Mouse (Mus musculus): ENCODE data around the gene Fbxo40.

Gene Fbxo40

DNA sequence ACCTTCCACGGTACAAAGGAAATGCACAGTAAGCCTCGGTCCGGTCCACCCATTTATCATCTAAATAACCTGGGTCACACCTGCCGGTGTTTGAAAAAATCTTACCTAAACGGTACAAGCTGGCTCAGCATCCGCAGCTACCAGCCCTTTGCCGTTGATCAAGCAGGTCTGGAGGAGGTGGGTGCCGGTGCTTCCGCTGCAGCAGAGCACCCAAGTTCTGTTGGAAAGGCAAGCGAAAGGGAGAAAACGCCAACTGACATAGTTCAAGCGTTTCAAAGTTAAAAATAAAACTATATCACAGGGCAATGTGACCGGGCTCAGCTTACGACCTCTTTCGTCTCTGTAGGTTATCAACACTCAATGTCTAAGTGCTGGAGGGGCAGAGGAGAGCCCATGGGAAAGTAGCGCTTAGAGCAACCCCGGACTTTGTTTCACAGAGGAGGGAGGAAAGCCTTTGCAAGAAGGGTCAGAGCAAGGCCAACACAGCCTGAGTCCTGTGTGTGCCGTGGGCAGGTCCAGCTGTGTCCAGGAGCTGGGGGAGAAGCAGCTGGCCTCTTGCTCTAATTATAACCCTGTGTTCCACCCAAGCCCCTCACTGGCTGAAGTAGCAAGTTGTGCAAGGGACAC is at the start of gene Fbxo40:
Fbxo40 (minus strand) TSS at position 469 of the 627 bp plus-strand sequence.
- DNase-seq (ENCODE audit: low spot score in 2 of 2): no peak

DNA sequence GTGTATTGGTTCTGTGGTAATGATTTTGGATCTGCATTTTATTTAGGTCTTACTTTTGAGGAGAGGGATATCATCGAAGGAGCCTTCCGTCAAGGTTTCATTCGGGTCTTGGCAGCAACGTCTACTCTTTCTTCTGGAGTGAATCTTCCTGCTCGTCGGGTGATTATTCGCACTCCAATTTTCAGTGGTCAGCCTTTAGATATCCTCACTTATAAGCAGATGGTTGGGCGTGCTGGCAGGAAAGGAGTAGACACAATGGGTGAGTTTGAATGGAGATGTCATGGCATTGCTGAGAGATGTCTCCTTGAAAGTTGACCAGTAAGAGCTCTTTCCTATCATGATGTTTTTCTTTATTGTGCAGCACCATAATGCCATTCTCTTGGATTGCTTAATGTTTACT is 44.5 kb upstream of the Fbxo40 start:
- DNase-seq (ENCODE audit: low spot score in 2 of 2): no peak

DNA sequence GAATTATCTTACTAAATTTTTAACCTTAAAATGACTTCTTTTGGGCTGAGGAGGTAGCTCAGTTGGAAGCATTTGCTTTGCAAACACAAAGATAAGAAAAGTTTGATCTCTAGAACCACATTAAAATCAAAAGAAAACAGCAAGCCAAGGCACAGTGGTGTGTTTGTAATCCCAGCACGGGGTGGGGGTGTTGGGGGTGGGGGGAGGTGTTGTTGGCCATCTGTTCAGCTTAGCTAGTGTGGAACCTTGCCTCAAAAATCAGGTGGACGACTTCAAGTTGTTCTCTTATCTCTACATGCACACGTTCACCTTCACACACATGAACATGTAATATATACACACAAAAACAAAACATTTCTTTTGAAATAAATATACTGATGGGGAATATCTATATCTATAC is 41.7 kb upstream of the Fbxo40 start:
- DNase-seq (ENCODE audit: low spot score in 2 of 2): no peak

DNA sequence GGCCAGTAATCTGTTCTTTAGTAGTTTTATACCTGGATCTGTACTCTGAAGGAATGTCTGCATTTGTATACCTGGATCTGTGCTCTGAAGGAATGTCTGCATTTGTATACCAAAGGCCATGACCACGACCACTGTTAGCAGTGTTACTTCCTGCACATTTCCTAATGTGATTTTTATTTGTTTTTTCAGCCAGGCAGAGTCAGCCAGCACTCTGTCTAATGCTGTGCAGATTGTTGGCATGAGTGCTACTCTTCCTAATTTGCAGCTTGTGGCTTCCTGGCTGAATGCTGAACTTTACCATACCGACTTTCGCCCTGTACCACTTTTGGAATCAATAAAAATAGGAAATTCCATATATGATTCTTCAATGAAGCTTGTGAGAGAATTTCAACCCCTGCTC is 37.3 kb upstream of the Fbxo40 start:
- DNase-seq (ENCODE audit: low spot score in 2 of 2): no peak

DNA sequence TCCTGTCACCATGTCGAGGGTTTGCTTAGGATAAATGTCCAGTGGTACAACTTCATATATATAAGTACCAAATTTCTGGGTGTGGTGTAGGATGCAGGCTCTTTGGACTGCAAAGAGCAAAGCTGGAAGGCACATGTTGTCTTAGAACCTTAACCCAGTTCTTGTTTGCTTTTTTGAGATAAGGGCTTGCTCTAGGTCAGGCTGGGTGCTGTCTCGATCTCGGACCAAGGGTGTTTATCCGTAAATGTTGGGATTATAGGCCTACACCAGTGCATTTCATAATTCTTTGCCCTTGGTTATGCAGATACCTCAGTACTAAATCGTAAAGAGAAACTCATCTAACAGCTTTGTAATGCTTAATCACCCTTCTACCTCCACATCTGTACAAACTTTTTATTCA is 22.1 kb upstream of the Fbxo40 start:
- DNase-seq (ENCODE audit: low spot score in 2 of 2): no peak

DNA sequence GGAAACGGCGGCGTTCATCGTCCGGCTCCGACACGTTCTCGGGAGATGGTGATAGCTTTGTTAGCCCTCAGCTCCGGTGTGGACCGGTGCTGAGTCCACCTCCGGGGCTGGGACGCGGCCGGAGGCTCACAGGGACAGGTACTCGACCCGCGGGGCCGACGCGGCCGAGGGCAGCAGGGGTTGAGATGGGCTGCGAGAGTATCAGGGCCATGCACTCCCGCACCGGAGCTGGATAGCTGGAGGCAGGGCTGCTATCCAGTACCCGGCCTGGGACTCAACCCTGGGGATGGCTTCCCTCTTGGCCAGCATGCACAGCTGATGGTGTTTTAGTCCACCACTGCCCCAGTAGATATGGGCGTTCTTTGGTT is 21.6 kb upstream of the Fbxo40 start:
- DNase-seq (ENCODE audit: low spot score in 2 of 2): no peak

DNA sequence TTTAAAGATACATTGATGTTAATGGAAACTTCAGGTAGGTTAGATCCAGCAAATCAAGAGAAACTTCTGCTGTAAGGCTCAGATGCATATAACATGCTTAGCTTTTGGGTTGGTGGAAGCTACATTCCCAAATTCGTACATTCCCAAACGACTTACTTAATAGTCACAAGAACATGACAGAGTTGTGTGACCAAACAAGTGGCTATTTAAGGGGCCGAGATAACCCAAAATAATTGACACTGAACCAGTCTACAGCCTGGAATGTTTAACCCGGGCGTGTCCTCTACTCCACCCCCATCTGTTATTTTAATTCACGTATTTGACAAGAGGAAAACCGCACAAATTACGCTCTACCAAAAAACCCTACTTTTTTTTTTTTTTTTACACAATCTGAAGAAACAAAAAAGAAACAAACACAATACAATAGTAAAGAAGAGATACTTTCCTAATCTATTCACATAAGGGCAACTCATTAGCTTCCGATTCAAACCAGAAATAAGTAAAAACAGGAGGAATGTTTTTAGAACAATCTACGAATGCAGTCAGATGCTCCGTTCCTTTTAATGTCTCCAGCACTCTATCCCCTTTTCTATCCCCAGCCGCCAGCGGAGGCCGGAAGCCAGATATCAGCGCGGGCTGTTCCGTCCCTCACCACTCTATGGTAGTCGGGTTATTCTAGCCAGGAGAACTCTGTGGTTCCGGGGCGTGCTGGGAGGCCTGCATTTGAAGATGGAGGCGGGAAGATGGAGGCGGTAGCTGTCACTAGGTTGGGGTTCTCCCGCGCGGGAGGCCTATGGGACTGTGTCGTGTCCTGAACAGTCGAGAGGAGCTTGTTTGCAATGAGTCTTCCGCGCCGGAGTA is 21.0 kb upstream of the Fbxo40 start, which contains the start of gene Polq:
Polq (plus strand) TSS at position 726 of the 861 bp plus-strand sequence.
- DNase-seq (ENCODE audit: low spot score in 2 of 2): peak; percentile 84 to 85

DNA sequence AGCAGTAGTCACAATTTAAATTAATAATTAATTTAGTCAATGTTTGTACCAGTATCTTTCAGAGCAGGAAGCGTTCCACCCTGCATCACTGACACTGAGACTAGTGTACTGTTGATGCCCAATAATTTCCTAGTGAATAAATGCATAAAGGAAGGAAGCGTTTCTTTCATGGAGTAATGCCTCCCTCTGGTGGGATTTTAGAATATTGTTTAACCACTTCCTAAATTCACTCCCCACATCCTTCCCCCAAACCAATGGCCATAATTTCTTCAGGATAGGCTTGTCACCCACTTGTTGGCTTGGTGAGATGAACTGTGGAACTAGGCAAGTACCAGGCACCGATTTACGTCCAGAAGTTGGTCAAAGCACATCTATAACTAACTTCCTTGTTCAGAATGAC is 20.1 kb upstream of the Fbxo40 start:
- DNase-seq (ENCODE audit: low spot score in 2 of 2): no peak

DNA sequence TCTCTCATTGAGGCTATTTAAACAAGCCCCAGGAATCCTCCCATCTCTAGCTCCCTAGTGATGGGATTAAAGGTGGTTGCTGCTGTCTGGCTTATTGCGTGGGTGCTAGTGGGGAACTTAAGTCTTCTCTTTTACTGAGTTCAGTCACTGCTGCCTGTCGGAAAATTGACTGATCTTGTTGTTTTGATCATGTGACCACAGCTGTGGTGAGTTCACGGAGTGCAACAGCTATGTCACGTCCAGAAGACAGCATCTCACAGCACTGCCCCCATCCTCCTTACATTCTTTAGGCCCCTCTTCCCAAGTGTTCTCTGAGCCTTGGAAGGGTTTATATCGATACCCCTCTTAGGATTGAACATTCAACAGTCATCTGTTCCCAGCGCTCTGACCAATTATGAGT is 19.0 kb upstream of the Fbxo40 start:
- DNase-seq (ENCODE audit: low spot score in 2 of 2): no peak

DNA sequence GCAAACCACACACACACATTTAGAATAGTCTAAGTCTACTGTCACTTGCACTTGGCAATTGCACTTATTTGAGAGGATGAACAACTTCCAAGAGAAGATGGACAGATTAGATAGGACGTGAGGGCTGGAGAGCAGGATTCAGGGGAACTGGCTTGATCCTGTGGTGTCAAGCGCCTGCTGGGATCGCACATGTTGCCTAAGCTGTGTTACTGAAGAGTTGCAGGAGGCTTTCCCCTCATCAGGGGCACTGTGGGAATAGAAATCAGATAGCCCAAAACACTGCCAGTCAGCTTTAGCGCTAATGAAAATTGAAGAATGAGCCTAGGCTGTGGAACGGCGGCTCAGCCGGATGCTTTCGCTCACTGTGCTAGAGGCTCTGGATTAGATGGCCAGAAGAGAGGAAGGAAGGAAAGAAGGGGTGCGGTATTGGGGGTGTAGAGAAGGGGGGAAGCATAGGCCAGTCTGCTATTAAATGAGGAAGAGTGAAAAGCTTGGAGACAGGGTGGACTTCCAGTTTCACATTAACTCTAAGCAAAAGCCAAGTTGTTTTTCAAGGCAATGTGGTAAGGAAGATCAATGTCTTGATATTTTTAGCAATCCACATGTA is 9.2 kb upstream of the Fbxo40 start:
- no peak for DNase-seq (ENCODE audit: low spot score in 2 of 2)

DNA sequence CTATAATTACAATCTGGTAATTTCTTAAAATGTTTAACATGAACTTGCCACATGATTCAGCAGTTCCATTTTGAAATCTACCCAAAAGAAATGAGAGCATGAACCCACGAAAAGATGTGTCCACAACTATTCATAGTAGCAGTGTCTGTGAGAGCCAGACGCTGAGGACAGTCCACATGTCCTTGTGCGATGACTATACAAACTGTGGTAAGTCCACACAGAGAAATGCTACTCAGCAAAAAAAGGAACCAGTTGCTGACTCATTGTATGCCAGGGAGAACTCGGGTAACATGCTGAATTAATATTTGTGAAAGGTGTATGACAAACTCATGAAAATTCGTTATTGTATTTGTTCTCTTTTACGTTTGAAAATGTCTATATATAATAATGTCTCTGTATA is 7.4 kb upstream of the Fbxo40 start:
- no peak for DNase-seq (ENCODE audit: low spot score in 2 of 2)

DNA sequence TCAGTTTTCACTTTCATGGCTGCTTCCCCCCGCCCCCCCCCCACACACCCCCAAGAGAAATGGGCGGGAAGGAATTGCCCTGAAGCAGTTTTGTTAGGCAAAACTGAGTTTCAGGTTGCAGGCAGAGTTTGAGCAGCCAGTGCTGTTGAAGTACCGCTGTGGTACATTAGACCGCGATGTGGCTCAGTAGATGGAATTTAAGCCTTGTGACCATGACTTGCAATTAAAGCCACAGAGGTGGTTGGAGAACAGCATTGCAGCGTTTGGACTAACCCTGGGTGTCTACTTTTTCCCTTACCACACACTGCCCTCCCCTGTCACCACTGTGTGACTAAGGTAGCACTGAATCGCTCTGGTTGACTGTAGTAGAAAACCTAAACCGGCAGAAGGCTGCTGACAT is 774 bp downstream of the Fbxo40 start:
- no peak for DNase-seq (ENCODE audit: low spot score in 2 of 2)

DNA sequence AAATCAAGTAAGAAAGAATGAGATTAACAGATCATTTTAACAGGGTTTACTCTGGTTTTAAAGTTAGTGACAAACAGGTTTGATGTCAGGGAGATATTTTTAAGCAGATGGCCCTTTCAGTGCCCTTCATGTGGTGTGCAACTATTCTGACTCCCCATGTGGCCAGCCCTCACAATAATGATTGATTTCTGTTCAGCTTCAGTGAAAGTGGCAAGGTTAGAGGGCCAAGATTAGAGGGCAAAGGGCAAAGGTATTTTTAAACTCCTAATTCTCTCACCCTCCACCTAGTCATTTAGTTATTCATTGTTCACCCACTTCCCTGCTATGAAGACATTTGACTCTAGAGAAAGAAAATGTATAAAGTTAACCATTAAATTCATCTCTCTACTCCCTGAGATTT is 2.2 kb downstream of the Fbxo40 start:
- no peak for DNase-seq (ENCODE audit: low spot score in 2 of 2)

DNA sequence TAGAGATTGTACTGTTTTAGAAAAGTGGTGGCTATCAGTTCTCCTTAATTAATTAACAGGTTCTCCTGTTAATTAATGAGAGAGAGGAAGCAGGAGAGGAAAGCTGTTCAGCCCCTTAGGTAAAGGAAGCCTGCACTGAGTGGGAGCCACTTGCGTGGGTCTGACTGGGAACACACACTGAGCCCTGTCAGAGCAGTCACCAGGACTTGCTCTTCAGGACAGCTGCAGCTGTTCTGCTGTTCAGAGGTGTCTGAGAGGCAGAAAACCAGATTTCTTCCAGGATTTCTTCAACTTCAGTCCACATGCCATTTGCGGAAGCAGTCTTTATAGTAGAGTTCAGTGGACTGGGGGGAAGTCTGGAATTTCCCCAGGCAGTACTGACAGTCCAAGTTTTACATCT is 2.9 kb downstream of the Fbxo40 start:
- no peak for DNase-seq (ENCODE audit: low spot score in 2 of 2)

DNA sequence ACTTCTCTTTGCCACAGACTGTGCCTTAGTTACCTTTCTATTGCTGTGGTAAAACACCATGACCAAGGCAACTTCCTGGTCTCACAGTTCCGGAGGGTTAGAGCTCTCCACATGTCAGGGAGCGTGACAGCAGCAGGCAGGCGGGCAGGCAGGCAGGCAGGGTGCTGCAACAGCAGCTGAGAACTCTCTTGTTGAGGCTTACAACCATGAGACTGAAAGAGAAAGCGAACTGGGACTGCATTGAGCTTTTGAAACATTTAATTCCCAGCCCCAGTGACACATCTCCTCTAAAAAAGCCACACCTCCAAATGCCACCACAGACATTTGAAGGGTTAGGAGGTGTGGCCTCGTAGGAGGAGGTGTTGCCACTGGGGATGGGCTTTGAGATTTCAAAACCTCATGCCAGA is 4.6 kb downstream of the Fbxo40 start:
- no peak for DNase-seq (ENCODE audit: low spot score in 2 of 2)

DNA sequence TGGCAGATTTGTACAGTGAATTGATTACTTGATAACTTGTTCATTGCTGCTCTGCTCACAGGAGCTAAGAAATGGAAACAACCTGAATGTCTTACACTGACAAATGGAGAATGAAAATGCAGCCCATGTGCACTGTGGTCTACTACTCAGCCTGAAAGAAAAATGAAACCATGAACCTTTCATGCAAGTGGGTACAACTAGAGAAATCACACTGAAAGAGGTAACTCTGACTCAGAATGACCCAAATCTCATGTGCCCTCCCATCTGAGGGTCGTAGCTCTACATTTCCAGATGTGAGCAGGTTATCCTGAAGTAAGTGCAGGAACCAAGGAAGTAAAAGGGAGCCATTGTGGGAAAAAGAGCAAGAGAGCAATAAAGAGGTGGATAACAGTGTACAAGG is 6.5 kb downstream of the Fbxo40 start:
- DNase-seq (ENCODE audit: low spot score in 2 of 2): no peak

DNA sequence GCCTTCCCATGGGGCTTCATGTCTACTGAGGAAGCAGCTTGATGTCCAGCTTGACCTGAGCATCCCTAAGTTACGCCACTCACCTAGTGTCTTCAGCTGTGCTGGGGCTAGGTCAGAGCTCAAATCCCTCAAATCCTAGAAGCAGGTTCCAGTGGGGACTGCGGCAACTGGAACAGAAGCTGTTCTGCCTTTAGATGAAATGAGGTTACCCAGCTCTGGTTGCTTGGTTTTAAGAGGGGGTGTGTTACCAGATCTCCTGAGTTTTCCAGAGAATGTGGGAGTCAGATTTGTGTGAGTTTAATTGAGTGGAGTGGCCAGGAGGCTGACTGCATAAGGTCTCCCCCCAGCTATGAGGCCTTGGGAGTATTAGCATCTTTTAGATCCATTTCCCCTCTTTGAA is 11.1 kb downstream of the Fbxo40 start:
- no peak for DNase-seq (ENCODE audit: low spot score in 2 of 2)

DNA sequence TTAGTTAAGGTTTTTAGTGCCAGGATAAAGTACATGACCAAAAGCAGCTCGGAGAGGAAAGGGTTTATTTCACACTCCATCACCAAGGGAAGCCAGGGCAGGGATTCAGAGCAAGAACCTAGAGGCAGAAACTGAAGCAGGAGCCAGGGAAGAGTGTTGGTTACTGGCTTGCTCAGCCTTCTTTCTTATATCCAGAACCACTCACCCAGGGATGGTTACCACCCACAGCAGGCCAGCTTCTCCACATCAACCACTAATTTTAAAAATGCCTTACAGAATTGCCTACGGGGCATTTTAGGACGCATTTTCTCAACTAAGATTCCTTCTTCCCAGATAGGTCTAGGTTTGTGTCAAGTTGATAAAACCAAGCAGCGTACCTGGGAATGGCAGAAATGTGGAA is 26.9 kb downstream of the Fbxo40 start:
- DNase-seq (ENCODE audit: low spot score in 2 of 2): no peak

DNA sequence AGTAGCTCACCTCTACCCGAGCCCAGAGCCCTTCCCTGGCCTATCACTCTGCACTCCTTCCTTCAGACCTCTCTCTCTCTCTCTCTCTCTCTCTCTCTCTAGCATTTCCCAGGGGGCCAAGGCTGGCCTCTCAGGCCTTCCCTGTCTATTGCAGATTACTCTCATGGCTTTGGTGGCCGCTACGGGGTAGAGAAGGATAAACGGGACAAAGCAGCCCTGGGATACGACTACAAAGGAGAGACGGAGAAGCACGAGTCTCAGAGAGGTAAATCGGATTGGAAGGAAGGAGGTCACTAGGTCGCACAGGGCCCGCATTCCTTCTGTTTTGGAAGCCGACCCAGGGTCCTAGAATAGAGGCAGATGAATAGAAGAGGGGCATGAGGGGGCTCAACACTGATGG is 35.2 kb downstream of the Fbxo40 start:
- DNase-seq (ENCODE audit: low spot score in 2 of 2): no peak

DNA sequence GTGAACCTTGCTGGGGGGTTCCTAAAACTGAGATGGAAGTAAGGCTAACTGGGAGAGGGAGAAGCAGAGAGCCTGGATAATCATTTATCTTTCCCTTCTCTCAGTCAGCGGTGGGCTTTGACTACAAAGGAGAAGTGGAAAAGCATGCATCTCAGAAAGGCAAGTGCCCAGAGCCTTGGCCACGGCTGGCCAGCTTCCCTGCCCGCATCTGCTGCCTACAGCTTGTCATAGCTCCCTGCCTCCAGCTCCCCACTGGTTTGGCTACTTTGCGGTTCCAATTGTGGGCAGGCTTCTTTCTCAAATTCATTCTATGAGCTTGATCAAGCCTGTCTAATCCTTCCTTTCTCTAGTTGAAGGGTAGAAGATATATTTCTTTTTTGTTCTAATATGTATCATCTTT is 39.2 kb downstream of the Fbxo40 start:
- no peak for DNase-seq (ENCODE audit: low spot score in 2 of 2)

DNA sequence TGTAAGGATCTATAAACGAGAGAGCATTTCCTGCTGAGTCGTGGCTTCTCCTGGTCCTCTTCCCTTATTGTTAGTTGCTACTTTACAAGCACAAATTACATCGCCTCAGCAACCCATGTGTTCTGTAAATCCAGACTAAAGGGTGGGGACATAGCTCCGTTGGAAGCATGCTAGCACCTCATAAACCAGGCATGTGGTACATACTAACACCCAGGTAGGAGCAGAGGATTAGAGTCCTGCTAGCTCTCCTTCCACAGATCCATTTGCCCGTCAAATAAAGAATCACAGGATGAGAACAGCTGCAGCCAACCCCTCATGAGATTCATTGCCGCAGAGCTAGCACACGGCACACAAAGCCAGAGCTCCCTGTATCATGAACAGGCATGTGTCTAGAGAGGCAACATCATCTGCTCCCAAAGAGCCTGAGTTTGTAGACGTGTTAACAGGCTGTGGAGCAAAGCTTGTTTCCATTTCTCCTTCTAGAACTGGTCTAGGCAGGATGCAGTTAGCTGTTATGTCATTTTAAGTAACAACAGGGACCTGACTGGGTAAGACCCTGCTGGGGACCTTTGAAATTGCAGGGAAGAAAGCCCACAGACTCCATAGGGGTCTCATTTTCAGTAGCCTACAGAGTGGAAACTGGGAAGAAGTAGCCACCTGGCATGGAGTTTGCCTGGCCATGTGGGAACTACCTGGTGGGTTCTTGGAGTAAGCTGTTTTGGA is 40.5 kb downstream of the Fbxo40 start:
- no peak for DNase-seq (ENCODE audit: low spot score in 2 of 2)

DNA sequence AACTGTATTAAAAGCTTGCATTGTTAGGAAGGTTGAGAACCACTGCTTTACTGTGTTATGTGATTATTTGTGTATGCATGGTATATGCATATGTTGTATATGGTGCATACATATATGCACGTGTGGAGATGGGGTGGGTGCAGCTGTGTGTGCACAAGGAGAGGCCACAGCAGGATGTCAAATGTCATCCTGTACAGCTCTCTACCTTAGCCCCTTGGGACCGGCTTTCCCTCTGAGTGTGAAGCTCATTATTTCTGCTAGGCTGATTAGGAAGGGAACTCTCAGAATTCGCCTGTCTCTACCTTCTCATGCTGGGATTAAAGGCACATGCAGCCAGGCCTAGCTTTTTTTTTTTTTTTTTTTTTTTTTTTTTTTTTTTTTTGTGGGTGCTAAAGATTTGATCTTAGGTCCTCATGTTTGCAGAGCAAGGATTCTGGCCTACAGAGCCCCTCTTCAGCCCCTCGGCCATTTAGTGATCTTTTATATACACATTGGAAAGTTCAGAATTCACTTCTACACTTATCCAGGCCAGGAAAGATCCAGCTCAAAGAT is 42.5 kb downstream of the Fbxo40 start:
- DNase-seq (ENCODE audit: low spot score in 2 of 2): no peak
